Mouse (Mus musculus) liver, embryonic 15.5 days (tissue): ENCODE data around the gene Apobec2. TPM values are rescaled to one million over a fixed set of nuclear protein-coding genes. Genes with fewer than 3 reads are reported as not detected.
A peak's percentile ranks its signal among the peaks of the same experiment; 100 is the strongest.

Experiments used
- ATAC-seq: fragments of 200-750 bp; cut with Nextera tagmentation; 2 replicates; pipeline ENCODE4 v1.8.0; 2017; ENCODE audit warnings: moderate number of reproducible peaks, mild to moderate bottlenecking, moderate library complexity; ENCODE audit not compliant: insufficient read depth
- H3K27ac ChIP-seq: fragments of 300-500 bp; sonication (generic); replicated peaks from 2 replicates; pipeline ENCODE4 v1.5.1; 2015; ENCODE audit warnings: mild to moderate bottlenecking, inconsistent platforms
- H3K27me3 ChIP-seq: fragments of 300-500 bp; sonication (generic); 2 replicates; pipeline ENCODE4 v1.6.1; 2015; ENCODE audit warnings: mild to moderate bottlenecking, inconsistent platforms
- H3K36me3 ChIP-seq: fragments of 300-500 bp; sonication (generic); replicated peaks from 2 replicates; pipeline ENCODE4 v1.6.1; 2015; ENCODE audit warnings: moderate library complexity, mild to moderate bottlenecking, inconsistent platforms
- H3K4me1 ChIP-seq: fragments of 300-500 bp; sonication (generic); replicated peaks from 2 replicates; pipeline ENCODE4 v1.6.1; 2015; ENCODE audit warnings: inconsistent platforms
- H3K4me2 ChIP-seq: fragments of 300-500 bp; sonication (generic); 2 replicates; pipeline ENCODE4 v1.6.1; 2015; ENCODE audit warnings: moderate library complexity, mild to moderate bottlenecking, inconsistent platforms
- H3K4me3 ChIP-seq: fragments of 300-500 bp; sonication (generic); replicated peaks from 2 replicates; pipeline ENCODE4 v1.5.1; 2015; ENCODE audit warnings: mild to moderate bottlenecking, inconsistent platforms
- H3K9ac ChIP-seq: fragments of 300-500 bp; sonication (generic); 2 replicates; pipeline ENCODE4 v1.6.1; 2015; ENCODE audit warnings: moderate library complexity, mild to moderate bottlenecking, inconsistent platforms
- H3K9me3 ChIP-seq: fragments of 300-500 bp; sonication (generic); replicated peaks from 2 replicates; pipeline ENCODE4 v1.6.1; 2016; ENCODE audit warnings: inconsistent platforms
- WGBS: fragments of 180-500 bp; shearing (Covaris S2); methylation state at CpG from one replicate; pipeline ENCODE4 v1.1.7; 2015; ENCODE audit warnings: mixed read lengths; ENCODE audit not compliant: insufficient replicate concordance; 5-methylcytosine and 5-hydroxymethylcytosine counted together
- polyA plus RNA-seq: library from polyadenylated mRNA; unstranded; fragments of >200 nt; fragmentation: Nextera tagmentation; extraction: Ambion mirVana; gene quantifications from 2 replicates; pipeline ENCODE4 v1.2.1, GENCODE M21; 2015

Gene Apobec2
- polyA plus RNA-seq, 1 experiment from 2014 or later: 4.3 TPM

- WGBS: 88% methylated on average over 1 of the region's 1 CpGs
- H3K9me3 ChIP-seq: no peaks in the 10 kb centered on the region
- no peak overlapping the region for H3K9ac ChIP-seq
- no peak overlapping the region for H3K4me2 ChIP-seq
- H3K4me3 ChIP-seq: no peak overlapping the region
- H3K27me3 ChIP-seq: no peaks in the 10 kb centered on the region
- H3K27ac ChIP-seq: no peak overlapping the region
- no peak for ATAC-seq
- H3K36me3 ChIP-seq: no peaks in the 10 kb centered on the region
- peaks cover 28% of the 10 kb centered on the region for H3K4me1 ChIP-seq
Measured at GRCm38 (mm10) chr17:48436487-48436886, 3.8 kb upstream of the Apobec2 start.

DNA sequence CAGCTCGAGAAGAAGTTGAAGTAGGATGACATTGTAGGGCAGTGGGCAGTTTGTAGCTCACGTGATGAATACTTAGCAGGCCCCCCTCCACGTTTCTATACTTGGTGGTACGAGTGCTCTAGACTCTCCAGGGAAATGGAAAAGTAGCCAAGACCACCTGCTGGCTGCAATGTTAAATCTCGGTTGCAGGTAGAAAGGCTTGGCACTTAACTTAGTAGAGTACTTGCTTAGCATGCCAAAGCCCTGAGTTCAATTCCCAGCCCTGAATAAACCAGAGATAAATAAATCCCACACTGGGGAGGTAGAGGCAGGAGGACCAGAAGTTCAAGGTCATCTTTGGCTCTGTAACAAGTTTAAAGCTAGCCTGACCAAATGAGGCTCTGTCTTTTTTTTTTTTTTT, 1.7 kb upstream of the Apobec2 start:
- H3K4me2 ChIP-seq: no peak overlapping the region
- no peak overlapping the region for H3K4me3 ChIP-seq
- H3K9ac ChIP-seq: no peak overlapping the region
- no peaks in the 10 kb centered on the region for H3K9me3 ChIP-seq
- H3K27ac ChIP-seq: no peak overlapping the region
- no peaks in the 10 kb centered on the region for H3K36me3 ChIP-seq
- H3K27me3 ChIP-seq: no peaks in the 10 kb centered on the region
- ATAC-seq: no peak
- WGBS: 62% methylated on average over 5 of the region's 5 CpGs
- peaks cover 43% of the 10 kb centered on the region for H3K4me1 ChIP-seq

DNA sequence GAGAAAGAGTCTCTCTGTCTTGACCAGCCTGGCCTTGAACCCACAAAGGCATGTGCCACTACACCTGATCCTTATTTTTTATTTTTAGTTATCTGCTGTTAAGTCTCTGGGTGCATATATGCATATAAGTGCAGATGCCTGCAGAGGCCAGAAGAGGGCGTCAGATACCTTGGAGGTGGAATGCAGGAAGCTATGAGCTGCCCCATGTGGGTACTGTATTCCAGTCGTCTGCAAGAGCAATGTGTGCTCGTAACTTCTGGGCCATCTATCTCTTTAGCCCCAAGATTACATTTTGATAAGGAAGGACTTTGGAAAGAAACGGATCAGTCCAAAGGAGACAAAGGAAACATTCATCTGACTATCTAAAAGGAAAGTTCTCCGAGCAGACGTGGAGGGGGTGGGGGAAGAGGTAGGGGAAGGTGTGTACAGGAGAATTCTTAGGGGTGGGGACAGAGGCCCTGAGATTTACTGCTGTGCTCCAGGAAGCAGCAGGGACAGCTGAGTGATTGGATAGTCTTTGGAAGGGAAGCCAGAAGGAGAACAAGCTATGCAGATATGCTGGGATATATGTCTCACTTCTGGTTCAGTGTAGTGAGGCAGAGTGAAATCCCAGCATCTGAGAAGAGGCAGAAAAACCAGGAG, 1.1 kb upstream of the Apobec2 start:
- WGBS: 50% methylated on average over 6 of the region's 6 CpGs
- peaks cover 43% of the 10 kb centered on the region for H3K4me1 ChIP-seq
- H3K36me3 ChIP-seq: no peaks in the 10 kb centered on the region
- H3K9me3 ChIP-seq: no peaks in the 10 kb centered on the region
- H3K9ac ChIP-seq: no peak overlapping the region
- H3K27me3 ChIP-seq: no peaks in the 10 kb centered on the region
- ATAC-seq: no peak
- H3K4me3 ChIP-seq: no peak overlapping the region
- no peak overlapping the region for H3K27ac ChIP-seq
- H3K4me2 ChIP-seq: no peak overlapping the region

GRCm38 (mm10) chr17:48433006-48433655, 401 bp upstream of the Apobec2 start:
- Histone ChIP-seq H3K4me1 (peaks cover 44% of the 10 kb centered on the region), H3K4me3 (no peak overlapping the region), H3K4me2 (no peak overlapping the region), H3K9ac (no peak overlapping the region), H3K36me3 (no peaks in the 10 kb centered on the region), H3K27me3 (no peaks in the 10 kb centered on the region), H3K9me3 (no peaks in the 10 kb centered on the region), H3K27ac (no peak overlapping the region)
- WGBS: 71% methylated on average over 20 of the region's 20 CpGs
- ATAC-seq: no peak

DNA sequence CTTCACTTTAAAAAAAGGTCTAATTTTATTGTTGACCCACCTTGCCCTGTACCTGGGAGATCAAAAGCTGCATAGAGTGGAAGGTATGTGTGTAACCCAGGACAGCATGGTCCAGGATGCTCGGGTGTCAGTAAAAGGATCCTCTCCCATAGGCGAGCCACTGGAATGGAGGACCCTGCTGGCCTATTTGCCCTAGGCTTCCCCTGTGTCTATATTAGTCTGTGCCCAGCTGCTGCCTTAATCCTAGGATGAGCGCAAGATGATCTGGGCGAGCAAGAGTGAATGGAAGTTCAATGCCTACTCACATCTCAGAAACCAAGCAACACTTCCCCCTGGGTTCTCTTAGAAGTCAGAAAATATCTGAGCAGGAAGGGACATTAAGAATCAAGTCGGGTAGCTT, 1.7 kb downstream of the Apobec2 start:
- no peak overlapping the region for H3K4me2 ChIP-seq
- H3K9ac ChIP-seq: no peak overlapping the region
- peaks cover 56% of the 10 kb centered on the region for H3K4me1 ChIP-seq
- H3K27me3 ChIP-seq: no peaks in the 10 kb centered on the region
- no peaks in the 10 kb centered on the region for H3K9me3 ChIP-seq
- H3K36me3 ChIP-seq: no peaks in the 10 kb centered on the region
- no peak overlapping the region for H3K4me3 ChIP-seq
- WGBS: 62% methylated on average over 5 of the region's 5 CpGs
- ATAC-seq: no peak
- no peak overlapping the region for H3K27ac ChIP-seq

- H3K4me2 ChIP-seq: no peak overlapping the region
- 24% methylated on average over 5 of the region's 5 CpGs for WGBS
Measured at GRCm38 (mm10) chr17:48430394-48430793, 2.3 kb downstream of the Apobec2 start.

DNA sequence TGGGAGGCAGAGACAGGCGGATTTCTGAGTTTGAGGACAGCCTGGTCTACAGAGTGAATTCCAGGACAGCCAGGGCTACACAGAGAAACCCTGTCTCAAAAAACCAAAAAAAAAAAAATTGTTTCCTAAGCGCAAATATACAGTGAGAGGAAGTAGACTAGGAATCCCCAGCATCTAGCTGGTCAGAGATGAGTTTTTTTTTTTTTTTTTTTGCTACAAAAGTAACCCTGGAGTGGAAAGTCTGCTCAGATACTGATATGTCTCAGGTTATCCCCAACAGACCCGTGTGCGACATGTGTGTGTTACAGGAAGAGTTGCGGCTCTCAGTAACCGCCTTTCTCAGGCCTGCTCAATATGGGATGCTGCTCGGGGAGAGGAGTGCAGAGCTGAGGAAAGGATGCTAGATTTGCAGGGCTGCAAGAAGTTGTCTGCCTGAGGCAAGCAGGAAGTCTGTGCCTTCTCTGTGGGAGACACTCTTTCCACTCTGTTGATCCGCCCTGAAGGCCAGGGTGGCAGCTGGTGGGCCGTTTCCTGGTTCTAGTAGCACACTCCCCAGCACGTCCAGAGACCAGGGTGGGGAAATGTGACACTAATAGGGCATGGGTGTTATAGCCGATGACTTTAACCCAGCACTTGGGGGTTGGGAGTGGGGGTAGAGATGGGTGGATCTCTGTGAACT, 4.7 kb downstream of the Apobec2 start:
- WGBS: 32% methylated on average over 11 of the region's 11 CpGs
- Histone ChIP-seq H3K36me3 (no peaks in the 10 kb centered on the region), H3K9ac (no peak overlapping the region), H3K27ac (no peak overlapping the region), H3K4me1 (peaks cover 61% of the 10 kb centered on the region), H3K27me3 (no peaks in the 10 kb centered on the region), H3K9me3 (no peaks in the 10 kb centered on the region), H3K4me3 (no peak overlapping the region), H3K4me2 (no peak overlapping the region)
- no peak for ATAC-seq

More at GRCm38 (mm10) chr17:48430394-48430793, 2.3 kb downstream of the Apobec2 start:
- no peaks in the 10 kb centered on the region for H3K27me3 ChIP-seq
- peaks cover 62% of the 10 kb centered on the region for H3K4me1 ChIP-seq
- H3K9me3 ChIP-seq: no peaks in the 10 kb centered on the region
- H3K27ac ChIP-seq: no peak overlapping the region
- H3K4me3 ChIP-seq: no peak overlapping the region
- no peak for ATAC-seq
- H3K36me3 ChIP-seq: no peaks in the 10 kb centered on the region
- no peak overlapping the region for H3K9ac ChIP-seq

- peak overlapping the region; percentile 51; the same call in 1 of the 2 replicates for H3K27ac ChIP-seq
- no peak overlapping the region for H3K9ac ChIP-seq
- ATAC-seq: no peak
- no peak overlapping the region for H3K4me2 ChIP-seq
- H3K4me3 ChIP-seq: no peak overlapping the region
- H3K9me3 ChIP-seq: no peaks in the 10 kb centered on the region
- H3K36me3 ChIP-seq: no peaks in the 10 kb centered on the region
- H3K27me3 ChIP-seq: no peaks in the 10 kb centered on the region
- whole genome bisulfite sequencing: 38% methylated on average over 13 of the region's 13 CpGs
- H3K4me1 ChIP-seq: peaks cover 52% of the 10 kb centered on the region
Measured at GRCm38 (mm10) chr17:48426991-48427750, 5.6 kb downstream of the Apobec2 start.

DNA sequence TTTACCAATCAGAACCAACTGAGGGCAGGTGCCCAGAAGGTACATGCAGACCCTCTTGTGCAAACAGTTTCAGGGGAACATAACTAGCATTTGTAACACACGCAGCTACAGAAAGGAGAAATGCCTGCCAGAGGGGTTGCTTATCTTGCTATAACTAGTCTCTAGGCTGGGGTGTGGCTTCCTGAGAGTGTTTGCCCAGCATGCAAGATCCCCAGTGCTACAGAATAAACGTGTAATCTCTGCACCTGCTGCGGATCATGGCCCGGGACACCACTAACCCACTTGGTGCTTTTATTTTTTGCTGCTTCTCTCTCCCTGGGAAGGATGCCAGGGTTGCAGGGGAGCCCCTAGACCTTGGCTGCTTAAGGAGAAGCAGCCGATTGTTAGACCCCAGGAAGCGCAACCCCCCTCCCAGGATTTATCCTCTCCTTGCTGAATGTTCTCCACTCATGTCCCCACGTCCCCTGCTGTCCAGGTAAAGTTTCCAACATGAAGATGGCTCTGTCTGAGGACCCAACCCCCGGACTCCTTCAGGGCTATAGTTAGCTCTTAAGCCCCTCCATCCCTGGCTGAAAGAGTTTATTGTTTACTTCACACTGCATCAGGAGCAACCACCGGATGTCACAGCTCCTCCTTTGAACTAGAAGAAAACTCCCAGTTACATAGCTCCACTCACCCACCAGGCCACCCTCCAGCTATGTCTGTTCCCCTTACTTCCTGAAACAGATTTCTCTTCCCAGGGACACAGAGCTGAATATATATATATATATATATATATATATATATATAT, 6.7 kb downstream of the Apobec2 start:
- ATAC-seq: peak; percentile 53; the same call in 1 of the 2 replicates
- Histone ChIP-seq H3K4me1 (peaks cover 48% of the 10 kb centered on the region), H3K4me3 (0 out of 2 replicates have a peak overlapping the region, but pooled peaks have one; percentile 2), H3K36me3 (0 out of 2 replicates have a peak, but pooled peaks cover 3% of the 10 kb centered on the region), H3K4me2 (peak overlapping the region; percentile 36), H3K9ac (no peak overlapping the region), H3K27ac (no peak overlapping the region; the same call in 1 of the 2 replicates), H3K27me3 (no peaks in the 10 kb centered on the region), H3K9me3 (no peaks in the 10 kb centered on the region)
- WGBS: 19% methylated on average over 9 of the region's 9 CpGs

GRCm38 (mm10) chr17:48424237-48424636, 8.5 kb downstream of the Apobec2 start:
- no peak overlapping the region for H3K4me2 ChIP-seq
- no peak for ATAC-seq
- H3K27ac ChIP-seq: no peak overlapping the region
- H3K4me1 ChIP-seq: peaks cover 45% of the 10 kb centered on the region
- H3K9ac ChIP-seq: no peak overlapping the region
- H3K4me3 ChIP-seq: no peak overlapping the region
- WGBS: 76% methylated on average over 9 of the region's 9 CpGs
- H3K27me3 ChIP-seq: no peaks in the 10 kb centered on the region
- H3K9me3 ChIP-seq: no peaks in the 10 kb centered on the region
- H3K36me3 ChIP-seq: 0 out of 2 replicates have a peak, but pooled peaks cover 8% of the 10 kb centered on the region
